Mouse (Mus musculus) CD4-positive helper T cell, adult 2 months (primary cell): ENCODE measurements at regions not wholly inside any gene's neighbourhood (a gene's known extent, or its start where the extent isn't known, plus 50 kb on each side); places are given as distances from the start of the nearest gene placed in this dataset.

ENCODE experiments used
- DNase-seq: peaks from one replicate; pipeline ENCODE4 v3.0.0-alpha.2; 2012; ENCODE audit warnings: low read depth, missing footprints, low spot score

GRCm38 (mm10) chr7:136235563-136235962, 519.4 kb upstream of the Mki67 start:
- no peak for DNase-seq

DNA sequence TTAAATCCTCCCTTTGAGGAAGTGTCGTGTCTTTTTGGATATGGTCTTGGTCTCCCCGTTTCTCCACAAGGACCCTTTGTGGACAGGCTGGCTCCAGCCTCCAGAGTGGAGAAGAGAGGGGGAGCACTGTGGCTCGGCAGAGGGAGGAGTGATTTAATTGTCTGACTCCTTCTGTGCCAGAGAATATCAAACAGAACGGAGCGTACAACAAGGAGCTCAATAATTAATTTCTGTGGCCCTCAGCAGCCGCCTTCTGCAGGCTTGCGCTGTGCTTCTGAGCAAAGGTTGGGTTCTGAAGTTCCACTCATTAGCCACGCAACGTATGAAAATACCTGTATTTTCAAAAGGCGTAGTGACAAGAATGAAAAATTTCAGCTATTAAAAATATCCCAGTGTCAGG, 520.2 kb upstream of the Mki67 start:
- DNase-seq = no peak

- no peak for DNase-seq
These were observed 549.5 kb upstream of the Mki67 start for GRCm38 (mm10) chr7:136265691-136266090.

- no peak for DNase-seq
These were observed 551.7 kb upstream of the Mki67 start for GRCm38 (mm10) chr7:136267716-136268489.

DNA sequence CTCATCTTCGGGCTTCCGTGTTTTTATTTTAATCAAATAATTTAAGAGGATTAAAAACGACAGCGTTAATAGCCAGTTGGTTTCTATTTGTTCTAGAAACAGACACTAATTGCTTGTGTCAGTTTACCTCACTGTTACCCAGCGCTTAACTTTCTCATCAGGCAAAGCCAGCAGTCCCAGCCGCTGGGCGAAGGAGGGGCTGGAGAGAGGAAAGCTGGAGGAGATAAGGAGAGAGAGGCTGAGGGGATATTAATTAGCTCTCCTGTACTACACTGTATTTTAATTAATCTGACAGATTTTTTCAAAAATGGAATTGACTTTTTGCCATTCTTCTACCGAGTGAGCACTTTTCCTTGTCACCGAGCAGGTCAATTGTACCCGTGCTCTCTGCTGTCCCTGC, 559.5 kb upstream of the Mki67 start:
- no peak for DNase-seq

- DNase-seq = no peak
These were observed 567.6 kb upstream of the Mki67 start for GRCm38 (mm10) chr7:136283770-136284169.

GRCm38 (mm10) chr7:136285606-136286005, 569.4 kb upstream of the Mki67 start:
- no peak for DNase-seq

- DNase-seq = no peak
These were observed 577.5 kb upstream of the Mki67 start for GRCm38 (mm10) chr7:136293536-136294145.

DNA sequence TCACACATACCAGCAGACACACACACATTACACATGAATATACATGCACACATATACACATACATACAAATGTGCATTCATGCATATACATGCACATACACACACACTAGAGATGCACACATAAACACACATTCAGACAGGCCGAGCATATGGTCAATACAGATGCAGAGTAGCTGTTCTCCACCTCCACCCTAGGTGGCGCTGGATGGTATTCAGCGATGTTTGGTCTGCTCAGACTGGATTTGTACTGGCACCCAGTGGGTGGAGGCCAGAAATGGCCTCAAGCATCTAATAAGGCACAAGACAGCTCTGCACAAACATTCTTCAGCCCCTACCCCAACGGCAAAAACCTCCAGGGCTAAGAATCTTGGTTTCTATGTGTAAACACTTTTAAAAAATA, 578.3 kb upstream of the Mki67 start:
- DNase-seq = no peak

GRCm38 (mm10) chr7:136297901-136298513, 581.8 kb upstream of the Mki67 start:
- DNase-seq = no peak

DNA sequence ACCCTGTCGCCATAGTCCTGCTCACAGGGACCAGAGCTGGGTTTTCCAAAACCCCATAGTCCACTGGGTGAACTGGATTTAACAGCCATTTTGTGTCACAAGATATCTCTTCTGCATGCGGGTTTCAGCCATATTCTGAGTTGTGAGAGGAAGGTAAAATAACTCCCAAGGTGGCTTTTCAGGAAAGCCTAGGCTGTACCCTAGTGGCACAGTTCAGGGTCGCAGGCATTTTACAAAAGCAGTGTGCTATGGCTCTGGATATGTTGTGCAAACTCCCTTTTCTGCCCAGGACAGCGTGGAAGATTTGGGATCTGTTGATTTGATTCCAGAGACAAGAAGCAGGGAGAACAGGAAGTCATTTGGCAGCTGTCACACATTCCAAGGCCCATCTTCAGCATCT, 588.3 kb upstream of the Mgmt start:
- DNase-seq = no peak

DNA sequence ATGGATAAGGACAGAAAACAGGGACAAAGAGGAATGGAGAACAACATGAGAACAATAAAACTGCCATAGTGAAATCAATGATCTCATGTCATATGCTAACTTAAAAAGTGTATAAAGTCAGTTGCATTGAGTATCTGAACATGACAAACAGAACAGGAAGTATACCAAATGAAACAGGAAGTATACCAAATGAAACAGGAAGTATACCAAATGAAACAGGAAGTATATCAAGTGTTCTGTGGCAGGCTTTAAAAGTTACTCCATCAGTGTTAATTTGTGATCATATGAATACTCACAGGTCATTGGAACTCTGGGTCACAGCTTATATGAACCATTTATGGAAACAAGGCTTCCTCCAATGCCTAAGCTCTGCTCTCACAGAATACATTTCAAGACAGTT, 585.6 kb upstream of the Mgmt start:
- DNase-seq = no peak

GRCm38 (mm10) chr7:136327281-136327680, 567.1 kb upstream of the Mgmt start:
- DNase-seq = no peak

DNA sequence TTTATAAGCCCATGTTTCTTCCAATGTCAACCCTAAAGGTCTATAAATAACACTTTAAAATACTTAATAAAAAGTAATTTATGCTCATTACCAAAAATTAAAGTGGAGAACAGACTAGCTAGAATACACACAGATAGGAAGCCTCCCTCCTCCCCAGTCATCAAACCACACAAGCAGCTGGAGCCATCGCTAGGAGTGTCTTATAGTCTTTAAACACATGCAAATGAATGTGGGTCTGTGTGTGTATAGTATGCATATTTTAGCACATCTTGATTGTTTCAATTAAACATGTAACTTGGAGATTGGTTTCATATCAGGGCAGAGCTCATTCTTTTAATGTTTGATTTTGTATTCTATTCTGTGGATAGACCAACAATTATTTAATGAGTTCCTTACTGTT, 564.0 kb upstream of the Mgmt start:
- DNase-seq = no peak

- DNase-seq = no peak
These were observed 561.6 kb upstream of the Mgmt start for GRCm38 (mm10) chr7:136332805-136333204.

GRCm38 (mm10) chr7:136341599-136342210, 552.7 kb upstream of the Mgmt start:
- no peak for DNase-seq

GRCm38 (mm10) chr7:136342211-136342799, 552.1 kb upstream of the Mgmt start:
- DNase-seq = no peak

- no peak for DNase-seq
These were observed 551.6 kb upstream of the Mgmt start for GRCm38 (mm10) chr7:136342822-136343221.

GRCm38 (mm10) chr7:136343494-136343893, 550.9 kb upstream of the Mgmt start:
- DNase-seq = no peak

- no peak for DNase-seq
These were observed 549.4 kb upstream of the Mgmt start for GRCm38 (mm10) chr7:136345051-136345450.

DNA sequence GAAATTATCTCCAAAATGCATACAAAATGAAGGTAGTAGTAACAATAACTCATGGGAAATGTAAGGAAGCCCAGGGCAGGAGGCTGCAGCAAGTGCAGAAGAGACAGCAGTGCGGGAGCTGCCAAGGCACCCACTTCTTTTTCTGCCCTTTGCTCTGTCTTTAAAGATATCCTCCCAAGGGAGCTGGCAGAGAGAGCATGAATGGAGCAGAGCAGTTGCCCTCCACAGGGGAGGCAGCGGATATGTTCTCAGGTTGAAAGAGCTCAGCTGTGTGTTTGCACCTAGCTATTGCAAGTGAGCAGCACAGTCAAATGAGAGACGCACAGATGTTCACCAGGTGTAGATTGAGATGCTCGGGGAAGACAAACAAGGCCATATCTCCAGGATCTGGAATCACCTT, 547.9 kb upstream of the Mgmt start:
- DNase-seq = no peak

DNA sequence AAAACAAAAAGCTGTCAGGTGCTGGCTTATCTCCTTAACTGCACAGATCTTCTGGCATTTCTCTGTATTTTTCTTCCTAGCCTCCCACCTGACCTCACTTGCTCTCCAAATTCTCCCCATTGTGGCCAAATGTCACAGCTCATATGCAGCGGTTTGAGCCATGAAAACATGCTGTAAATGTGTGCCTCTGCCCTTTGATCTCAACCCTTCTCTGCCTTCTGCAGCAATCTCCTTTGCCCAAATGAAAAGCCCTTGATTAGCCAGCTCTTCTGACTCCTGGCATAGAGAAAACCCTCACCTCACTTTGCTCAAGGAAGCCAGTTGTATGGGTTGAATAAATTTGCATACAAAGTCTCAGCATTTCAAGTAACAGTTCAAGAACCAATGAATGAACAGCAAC, 546.1 kb upstream of the Mgmt start:
- no peak for DNase-seq
